Mouse (Mus musculus) CD4-positive, CD25-positive, alpha-beta regulatory T cell, adult 4 months (primary cell): ENCODE data around the gene Pef1. TPM values are rescaled to one million over a fixed set of nuclear protein-coding genes. Genes with fewer than 3 reads are reported as not detected.

Experiments
- ATAC-seq: one replicate; pipeline ENCODE4 v1.8.0; 2017
- polyA plus RNA-seq, 2 experiments: library from polyadenylated mRNA; unstranded; fragments of 100-300 nt; shearing (Covaris generic); gene quantifications; one replicate each; pipeline ENCODE4 v1.2.1; 2017

Gene Pef1
- polyA plus RNA-seq, 2 experiments from 2014 or later, result 35.0 to 38.4 TPM

- no peak for ATAC-seq
These were observed 7.2 kb upstream of the Pef1 start for GRCm38 (mm10) chr4:130095137-130095536.

DNA sequence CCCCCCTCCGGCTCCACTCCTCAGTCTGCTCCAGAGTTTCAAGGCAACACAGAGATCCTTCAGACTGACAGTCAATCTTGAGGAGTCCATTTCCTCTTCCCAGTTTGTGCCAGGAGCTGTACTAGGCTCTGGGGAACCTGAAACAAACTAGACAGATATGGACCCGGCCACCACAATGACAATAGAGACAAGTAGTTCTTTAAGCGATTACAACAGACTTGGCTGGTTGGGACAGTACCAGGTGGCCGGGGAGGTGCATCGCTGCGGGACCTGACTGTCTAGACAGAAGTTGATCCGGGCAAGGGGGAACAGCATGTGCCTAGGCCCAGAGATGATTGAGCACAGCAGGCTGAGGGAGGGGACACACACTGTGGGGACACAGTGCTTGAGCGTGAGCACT, 1.2 kb upstream of the Pef1 start:
- no peak for ATAC-seq

- ATAC-seq, result no peak
These were observed 1.3 kb downstream of the Pef1 start for GRCm38 (mm10) chr4:130103632-130104031.

- ATAC-seq, result no peak
These were observed 2.2 kb downstream of the Pef1 start for GRCm38 (mm10) chr4:130104584-130104983.

DNA sequence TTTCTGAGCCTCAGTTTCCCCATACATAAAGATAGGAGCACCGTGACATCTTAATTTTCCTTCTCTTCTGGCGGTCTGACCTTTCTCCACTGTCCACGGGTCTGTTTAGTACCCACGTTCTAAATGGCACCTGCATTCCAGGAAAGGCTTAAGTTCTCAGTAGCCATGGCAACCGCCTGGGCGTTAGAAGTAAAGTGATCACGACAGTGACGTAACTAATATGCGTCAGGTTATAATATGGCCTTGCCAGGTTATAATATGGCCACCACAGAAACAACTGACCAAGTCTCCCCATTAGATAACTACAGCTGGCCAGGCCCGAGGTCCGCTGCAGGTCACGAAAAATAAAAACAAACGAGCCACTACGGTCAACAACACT, 4.7 kb downstream of the Pef1 start:
- peak; percentile 70 for ATAC-seq

DNA sequence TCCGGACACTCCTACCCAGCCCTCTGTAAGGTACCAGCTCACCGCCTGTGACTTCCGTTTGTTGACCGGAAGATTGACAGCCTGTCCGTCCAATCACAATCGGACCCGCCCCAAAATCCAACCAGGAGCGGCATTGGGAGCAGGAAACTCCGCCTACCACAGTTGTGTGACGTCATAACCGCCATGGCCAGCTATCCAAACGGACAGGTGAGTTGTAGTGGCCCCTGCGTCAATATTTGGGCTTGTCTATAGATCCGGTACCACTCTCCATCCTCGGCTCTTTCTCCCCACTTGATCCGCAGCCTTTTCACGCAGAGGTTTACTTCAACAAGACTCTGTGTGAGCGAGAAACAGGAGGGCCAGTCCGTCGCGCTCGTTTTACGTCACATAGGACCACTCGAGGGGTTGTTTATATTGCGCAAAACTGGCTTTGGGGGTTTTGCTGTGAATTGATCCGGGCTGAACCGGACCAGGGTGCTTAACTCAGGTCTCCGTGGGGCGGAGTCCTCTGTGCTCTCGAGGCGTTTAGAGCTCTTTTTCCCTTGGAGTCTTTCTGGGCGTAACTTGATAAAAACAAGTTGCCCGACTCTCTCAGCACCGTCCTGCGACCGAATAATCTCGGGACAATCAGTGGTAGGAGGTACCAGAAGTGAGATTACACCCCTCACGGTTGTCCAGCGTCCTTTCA, 5.2 kb downstream of the Pef1 start:
- peak; percentile 98 for ATAC-seq

DNA sequence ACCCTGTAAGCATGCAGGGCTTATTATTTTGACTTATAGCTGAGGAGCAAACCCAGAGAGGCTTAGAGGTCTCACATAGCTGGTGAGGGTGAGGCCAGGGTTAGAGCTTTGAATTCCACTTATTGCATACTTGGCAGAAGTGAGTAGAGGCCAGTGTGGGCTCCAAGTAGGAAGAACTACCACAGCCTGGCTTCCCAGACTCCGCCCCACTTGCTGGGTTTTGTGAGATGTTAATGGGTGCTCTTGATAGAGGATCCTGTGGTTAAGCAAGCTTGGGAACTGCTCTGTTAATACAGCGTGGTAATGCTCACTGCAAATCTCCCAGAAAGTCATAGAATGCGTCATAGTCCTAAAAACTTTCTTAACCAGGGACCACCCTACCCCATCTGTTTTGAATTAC, 6.6 kb downstream of the Pef1 start:
- no peak for ATAC-seq

GRCm38 (mm10) chr4:130109666-130110065, 7.3 kb downstream of the Pef1 start:
- no peak for ATAC-seq

DNA sequence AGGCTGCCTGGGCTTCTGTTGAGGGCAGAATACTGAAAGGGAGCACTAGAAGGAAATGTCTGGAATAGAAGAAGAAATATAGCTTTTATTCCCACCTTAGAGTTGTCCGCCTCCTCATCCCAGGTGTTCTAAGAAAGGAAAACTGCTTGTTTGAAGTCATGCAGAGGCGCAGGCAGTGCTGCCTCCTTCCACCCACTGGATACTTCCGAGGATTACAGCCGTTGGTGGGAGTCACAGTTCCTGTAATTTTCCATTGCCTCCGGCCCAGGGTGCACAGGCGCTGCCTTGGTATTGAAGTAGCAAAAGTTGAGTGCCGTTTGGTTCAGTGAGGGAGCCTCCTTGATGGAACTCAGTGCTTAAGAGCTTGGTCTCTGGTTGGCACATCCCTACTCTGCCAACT, 7.7 kb downstream of the Pef1 start:
- no peak for ATAC-seq

DNA sequence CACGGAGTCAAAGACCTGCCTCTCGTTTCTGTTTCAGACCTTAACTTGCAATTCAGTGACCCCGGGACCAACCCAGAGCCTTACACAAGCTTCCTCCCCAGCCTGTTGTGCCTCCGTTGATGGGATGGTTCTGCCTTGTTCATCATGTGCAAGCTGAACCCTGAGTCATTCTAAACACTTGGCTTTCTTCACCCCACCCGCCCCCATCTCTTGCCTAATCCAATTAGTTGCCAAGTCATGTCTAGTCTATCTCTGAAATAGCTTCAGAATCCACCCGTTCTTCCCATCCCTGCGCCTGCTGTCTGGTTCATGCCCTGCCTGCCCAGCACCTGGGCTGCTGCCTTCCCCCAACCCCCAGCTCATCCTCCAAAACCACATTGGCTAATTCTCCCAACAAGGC, 9.9 kb downstream of the Pef1 start:
- ATAC-seq, result no peak

DNA sequence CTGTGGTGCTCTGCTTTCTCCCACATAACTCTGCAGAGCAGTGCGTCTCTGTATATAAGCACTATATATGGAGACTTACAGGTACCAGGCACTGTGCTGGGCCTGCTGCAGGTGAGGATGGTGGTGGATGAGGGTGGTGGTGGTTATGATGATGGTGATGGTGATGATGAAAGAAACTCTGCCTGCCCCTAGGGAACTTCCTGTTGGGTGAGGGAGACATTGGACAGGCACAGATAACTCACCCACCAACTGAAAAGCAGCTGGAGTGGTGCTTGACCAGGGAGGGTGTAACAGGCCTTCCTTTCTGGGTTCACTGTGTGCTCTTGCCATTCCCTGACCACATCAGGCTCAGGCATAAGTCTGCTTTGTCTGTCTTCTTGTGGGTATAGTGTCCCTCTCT, 10.4 kb downstream of the Pef1 start:
- ATAC-seq, result no peak

DNA sequence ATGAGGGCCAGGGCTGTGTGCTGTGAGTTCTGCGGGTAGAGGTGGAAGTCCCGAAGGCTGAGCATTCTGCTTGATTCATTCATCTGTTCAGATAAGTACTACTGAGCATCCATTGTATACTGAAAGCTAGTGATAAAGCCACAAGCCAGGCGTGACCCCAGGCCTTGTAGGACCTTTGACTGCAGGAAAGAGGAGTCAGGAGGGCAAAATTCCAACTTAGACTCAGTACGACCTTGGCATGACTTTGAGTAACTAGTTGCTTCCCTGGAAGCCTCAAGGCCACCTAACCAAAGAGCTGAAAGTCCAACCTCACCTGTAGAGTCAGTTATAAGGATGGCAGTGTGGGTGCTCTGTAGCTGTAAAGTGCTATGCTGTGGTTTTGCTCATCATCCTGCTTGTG, 18.4 kb downstream of the Pef1 start:
- no peak for ATAC-seq

- ATAC-seq, result no peak
These were observed 19.2 kb downstream of the Pef1 start for GRCm38 (mm10) chr4:130121560-130121959.

GRCm38 (mm10) chr4:130123020-130123419, 20.7 kb downstream of the Pef1 start:
- ATAC-seq, result no peak

GRCm38 (mm10) chr4:130124110-130124509, 21.8 kb downstream of the Pef1 start:
- ATAC-seq, result no peak

DNA sequence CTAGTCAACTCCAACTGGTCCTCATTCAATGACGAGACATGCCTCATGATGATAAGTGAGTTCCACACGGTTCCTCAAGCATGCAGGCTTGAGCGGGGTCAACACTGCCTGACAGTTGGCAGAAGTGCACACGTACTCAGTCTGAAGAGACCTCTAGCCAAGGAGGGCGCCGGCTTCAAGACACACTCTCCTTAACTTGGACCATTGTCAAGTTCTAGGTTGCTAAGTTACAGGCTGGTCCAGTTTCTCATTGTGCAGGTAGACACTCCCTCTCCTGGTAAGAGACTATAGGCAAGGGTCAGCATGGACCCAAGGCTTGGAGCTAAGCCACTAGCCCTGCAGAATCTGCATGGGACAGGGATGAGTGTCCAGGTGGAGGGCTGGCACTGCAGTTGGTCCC, 22.8 kb downstream of the Pef1 start:
- ATAC-seq, result no peak

GRCm38 (mm10) chr4:130125935-130126334, 23.6 kb downstream of the Pef1 start:
- no peak for ATAC-seq

- ATAC-seq, result no peak
These were observed 26.5 kb downstream of the Pef1 start for GRCm38 (mm10) chr4:130128907-130129306.

DNA sequence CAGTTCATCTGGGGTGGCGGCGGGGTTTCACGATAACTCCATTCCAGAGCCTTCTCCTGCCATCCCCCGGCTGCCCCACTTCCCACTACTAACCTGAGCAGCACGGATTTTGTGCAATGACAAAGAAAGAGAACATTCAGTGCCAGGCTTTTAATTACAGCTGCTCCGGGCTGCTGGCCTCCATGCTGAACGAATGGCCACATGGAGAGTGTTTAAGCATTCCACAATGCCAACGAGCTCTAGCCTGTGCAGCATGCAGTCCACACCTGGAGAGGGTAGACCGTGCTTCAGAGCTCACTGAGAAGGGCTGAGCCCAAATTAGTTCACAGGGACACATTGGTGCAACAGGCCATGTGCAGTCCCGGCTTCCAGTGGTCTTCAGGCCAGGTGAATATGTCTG, 27.7 kb downstream of the Pef1 start:
- no peak for ATAC-seq

GRCm38 (mm10) chr4:130130641-130131350, 28.4 kb downstream of the Pef1 start:
- ATAC-seq, result no peak

- no peak for ATAC-seq
These were observed 29.2 kb downstream of the Pef1 start for GRCm38 (mm10) chr4:130131448-130132105.

DNA sequence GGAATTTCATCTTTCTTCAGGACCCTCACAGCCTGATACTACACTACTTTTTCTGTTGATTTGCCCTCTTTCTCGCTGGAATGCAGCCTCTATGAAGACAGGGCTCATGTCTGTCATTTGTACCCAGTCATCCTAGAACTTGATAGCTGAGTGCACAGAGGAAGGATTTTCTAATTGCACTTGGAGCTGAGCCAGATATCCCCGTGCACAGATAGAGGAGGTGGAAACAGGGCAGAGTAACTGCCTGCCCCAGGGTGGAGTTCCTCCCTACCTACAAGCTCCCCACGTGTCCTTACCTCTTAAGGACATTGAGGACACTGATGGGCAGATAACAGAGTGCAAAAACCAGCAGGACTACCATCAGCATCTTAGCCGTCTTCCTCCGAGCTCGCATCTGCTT, 31.0 kb downstream of the Pef1 start:
- ATAC-seq, result no peak

DNA sequence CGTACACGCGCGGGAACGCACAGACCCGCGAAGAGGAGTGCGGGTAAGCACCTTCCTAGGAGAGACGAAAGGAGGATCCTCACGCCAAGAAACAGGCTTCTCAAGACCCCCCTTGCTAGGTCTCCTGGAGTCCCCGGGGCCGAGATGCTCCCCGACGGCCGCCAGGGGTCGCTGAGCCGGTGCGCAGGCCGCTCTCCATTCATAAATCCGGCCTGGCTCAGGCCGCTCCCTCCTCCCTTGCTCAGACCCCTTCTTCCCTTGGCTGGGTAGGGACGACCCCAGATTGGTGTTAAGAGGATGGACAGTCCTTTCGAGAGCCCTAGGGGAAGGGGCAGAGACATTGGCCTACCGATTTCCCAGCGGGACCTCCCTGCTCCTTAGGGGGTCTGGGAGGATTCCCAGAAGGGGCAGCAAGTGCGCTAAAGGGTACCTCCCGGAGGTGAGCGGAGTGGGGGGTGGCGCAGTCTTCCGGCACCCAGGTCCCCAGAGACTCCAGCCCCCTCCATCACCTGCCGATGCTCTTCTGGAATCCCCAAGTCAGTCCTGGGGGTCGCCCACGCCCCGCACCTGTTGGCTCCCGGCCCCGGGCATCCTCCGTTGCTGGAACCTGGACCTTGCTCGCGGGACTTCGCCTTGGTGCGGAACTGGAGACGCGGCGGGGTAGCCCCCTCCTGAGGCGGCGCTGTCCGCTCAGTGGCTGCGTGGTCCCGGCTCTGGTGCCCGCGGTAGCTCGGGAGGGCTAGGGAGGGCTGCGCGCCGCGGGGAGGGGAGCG, 36.3 kb downstream of the Pef1 start:
- no peak for ATAC-seq

DNA sequence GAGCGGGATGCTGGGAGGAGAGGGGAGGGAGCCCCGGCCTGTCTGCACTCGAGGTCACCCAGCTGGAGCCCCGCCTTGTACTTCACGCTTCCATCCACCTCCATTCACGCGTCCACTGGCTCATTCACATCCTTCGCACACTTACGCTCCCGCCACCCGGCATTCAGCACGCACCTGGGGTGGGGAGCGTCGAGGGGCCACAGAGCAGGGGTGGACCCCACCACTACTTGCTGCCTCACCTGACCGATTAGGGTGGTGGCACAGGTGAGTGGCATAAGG, 36.8 kb downstream of the Pef1 start, which contains the start of gene Hcrtr1:
Hcrtr1 (minus strand) TSS at position 146 of the 279 bp plus-strand sequence.
- no peak for ATAC-seq
